Mouse (Mus musculus) stomach, embryonic 16.5 days (tissue): ENCODE results near the gene Dppa1. TPM values are rescaled to one million over a fixed set of nuclear protein-coding genes. Genes with fewer than 3 reads are reported as not detected.
"Not testable (repeated sequence)": the region's sequence is repeated elsewhere in the genome, so short reads cannot be mapped to it uniquely, and the experiment has no call there.

Experiments
- ATAC-seq: fragments of 200-750 bp; cut with Nextera tagmentation; 2 replicates; pipeline ENCODE4 v1.8.0; 2017; ENCODE audit warnings: moderate number of reproducible peaks, moderate TSS enrichment; ENCODE audit not compliant: insufficient read depth, low FRiP score
- H3K27ac ChIP-seq: fragments of 300-500 bp; sonication (generic); 2 replicates; pipeline ENCODE4 v1.5.1; 2014; ENCODE audit warnings: low read length
- H3K27me3 ChIP-seq: fragments of 300-500 bp; sonication (generic); 2 replicates; pipeline ENCODE4 v1.6.1; 2014; ENCODE audit warnings: low read length, control low read depth, mixed read lengths; ENCODE audit not compliant: control insufficient read depth, insufficient read depth
- H3K36me3 ChIP-seq: fragments of 300-500 bp; sonication (generic); 2 replicates; pipeline ENCODE4 v1.6.1; 2014; ENCODE audit warnings: low read length; ENCODE audit not compliant: control insufficient read depth, insufficient read depth
- H3K4me1 ChIP-seq: fragments of 300-500 bp; sonication (generic); 2 replicates; pipeline ENCODE4 v1.6.1; 2014; ENCODE audit warnings: low read length, control low read depth, mixed read lengths; ENCODE audit not compliant: control insufficient read depth, insufficient read depth
- H3K4me2 ChIP-seq: fragments of 300-500 bp; sonication (generic); 2 replicates; pipeline ENCODE4 v1.6.1; 2014; ENCODE audit warnings: low read depth, low read length, mixed read lengths
- H3K4me3 ChIP-seq: fragments of 300-500 bp; sonication (generic); replicated peaks from 2 replicates; pipeline ENCODE4 v1.5.1; 2014; ENCODE audit warnings: mild to moderate bottlenecking, low read length
- H3K9ac ChIP-seq: fragments of 300-500 bp; sonication (generic); 2 replicates; pipeline ENCODE4 v1.6.1; 2014; ENCODE audit warnings: low read length
- H3K9me3 ChIP-seq: fragments of 300-500 bp; sonication (generic); replicated peaks from 2 replicates; pipeline ENCODE4 v1.6.1; 2016; ENCODE audit warnings: low read length, control low read depth; ENCODE audit not compliant: control insufficient read depth
- WGBS: fragments of 180-500 bp; shearing (Covaris S2); extraction: QIAGEN DNeasy Blood & Tissue Kit; methylation state at CpG from one replicate; pipeline ENCODE4 v1.1.7; 2014; 5-methylcytosine and 5-hydroxymethylcytosine counted together
- polyA plus RNA-seq: library from polyadenylated mRNA; unstranded; fragments of >200 nt; fragmentation: Nextera tagmentation; extraction: Ambion mirVana; gene quantifications from 2 replicates; pipeline ENCODE4 v1.2.1, GENCODE M21; 2015

The Dppa1 gene
- not detected in 2 replicates for polyA plus RNA-seq

GRCm38 (mm10) chr11:46629211-46629795 lies at the start of gene Dppa1:
Gene Dppa1 (minus strand): TSS chr11:46629261.
- no peak within 1 kb of the TSS for H3K9ac ChIP-seq
- 50% methylated on average over 2 of the region's 2 CpGs for WGBS
- H3K4me2 ChIP-seq = no peak within 1 kb of the TSS
- no peak within 1 kb of the TSS for H3K4me3 ChIP-seq
- no peak within 1 kb of the TSS for H3K27ac ChIP-seq
- no peak for ATAC-seq
- H3K4me1 ChIP-seq = no peaks in the 10 kb centered on the region
- H3K36me3 ChIP-seq = no peaks in the 10 kb centered on the region
- no peaks in the 10 kb centered on the region for H3K9me3 ChIP-seq
- H3K27me3 ChIP-seq = no peaks in the 10 kb centered on the region

GRCm38 (mm10) chr11:46667938-46668337 lies 38.9 kb upstream of the Dppa1 start:
- Histone ChIP-seq H3K4me2 (no peak overlapping the region), H3K27ac (no peak overlapping the region), H3K9me3 (no peaks in the 10 kb centered on the region), H3K36me3 (no peaks in the 10 kb centered on the region), H3K4me3 (no peak overlapping the region), H3K4me1 (no peaks in the 10 kb centered on the region), H3K27me3 (no peaks in the 10 kb centered on the region), H3K9ac (no peak overlapping the region)
- ATAC-seq = no peak
- WGBS = 72% methylated on average over 2 of the region's 2 CpGs

GRCm38 (mm10) chr11:46667105-46667504 lies 38.0 kb upstream of the Dppa1 start:
- no peak overlapping the region for H3K27ac ChIP-seq
- no peaks in the 10 kb centered on the region for H3K9me3 ChIP-seq
- no peaks in the 10 kb centered on the region for H3K4me1 ChIP-seq
- no peak overlapping the region for H3K9ac ChIP-seq
- no peak overlapping the region for H3K4me3 ChIP-seq
- H3K36me3 ChIP-seq = no peaks in the 10 kb centered on the region
- no peak overlapping the region for H3K4me2 ChIP-seq
- H3K27me3 ChIP-seq = no peaks in the 10 kb centered on the region
- no peak for ATAC-seq
- WGBS = 95% methylated on average over 3 of the region's 3 CpGs

DNA sequence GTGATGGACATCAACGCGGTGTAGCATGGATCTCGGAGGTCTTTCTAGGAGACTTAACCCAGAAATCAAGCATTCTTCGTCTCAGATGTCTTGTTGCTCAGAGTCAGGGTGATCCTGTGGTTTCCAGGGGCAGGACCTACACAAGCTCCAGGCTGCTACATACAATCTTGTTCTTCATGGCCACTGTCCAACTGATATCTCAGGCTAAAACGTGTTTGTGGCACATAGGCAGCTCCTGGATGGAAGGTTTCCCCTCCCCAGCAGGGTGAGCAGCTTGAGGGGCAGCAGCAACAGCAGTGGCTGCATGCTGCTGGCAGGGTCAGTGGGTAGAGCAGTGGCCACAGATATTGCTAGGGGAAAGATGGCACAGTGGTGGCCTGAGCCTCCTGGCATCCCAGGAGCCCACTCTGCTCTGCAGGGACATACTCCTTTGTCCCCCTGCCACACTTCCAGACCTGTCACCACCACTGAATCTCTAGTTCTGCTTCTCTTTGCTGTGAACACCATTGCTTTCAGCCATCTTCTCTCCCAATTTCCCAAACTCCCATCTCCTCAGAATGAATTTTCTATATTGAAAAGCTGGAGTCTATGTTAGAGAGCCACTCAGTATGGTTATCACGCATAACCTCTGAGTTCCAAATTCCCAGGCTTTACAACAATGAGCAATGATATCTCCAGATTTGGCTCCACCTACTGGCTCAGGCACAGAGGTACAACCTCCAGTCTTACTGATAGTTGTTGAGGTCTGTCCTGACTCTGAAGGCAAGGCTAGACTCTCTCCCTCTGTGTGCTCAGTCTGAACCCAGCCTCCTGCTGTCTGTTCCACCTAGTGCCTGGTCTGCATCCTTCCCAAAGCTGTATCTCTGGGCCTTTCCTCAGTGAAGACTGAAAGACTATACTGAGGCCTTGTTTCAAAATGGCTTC lies 36.8 kb upstream of the Dppa1 start:
- no peaks in the 10 kb centered on the region for H3K27me3 ChIP-seq
- H3K4me1 ChIP-seq = no peaks in the 10 kb centered on the region
- no peak overlapping the region for H3K9ac ChIP-seq
- 59% methylated on average over 6 of the region's 6 CpGs for WGBS
- no peak overlapping the region for H3K4me3 ChIP-seq
- H3K36me3 ChIP-seq = no peaks in the 10 kb centered on the region
- ATAC-seq = no peak
- H3K9me3 ChIP-seq = no peaks in the 10 kb centered on the region
- no peak overlapping the region for H3K27ac ChIP-seq
- no peak overlapping the region for H3K4me2 ChIP-seq

DNA sequence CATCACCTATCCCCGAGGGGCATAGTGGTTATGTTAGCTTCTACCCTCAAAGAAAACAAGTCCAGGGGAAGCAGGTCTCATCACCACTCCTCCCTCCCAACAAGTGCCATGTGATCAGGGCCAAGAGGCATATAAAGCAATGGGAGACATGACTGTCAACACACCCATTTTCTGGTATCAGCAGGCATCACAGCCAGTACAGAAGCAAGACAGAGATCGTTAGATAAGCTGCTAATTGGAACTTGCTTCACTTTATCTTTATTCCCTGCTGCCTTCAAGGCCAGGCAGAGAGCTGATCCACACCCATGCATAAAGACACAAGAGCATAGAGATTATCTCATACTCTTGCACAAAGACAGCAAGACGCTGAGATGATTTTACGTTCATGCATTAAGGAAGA lies 34.2 kb upstream of the Dppa1 start:
- H3K36me3 ChIP-seq = no peaks in the 10 kb centered on the region

GRCm38 (mm10) chr11:46652476-46652875 lies 23.4 kb upstream of the Dppa1 start:
- no peaks in the 10 kb centered on the region for H3K9me3 ChIP-seq
- no peak overlapping the region for H3K27ac ChIP-seq
- H3K9ac ChIP-seq = no peak overlapping the region
- H3K36me3 ChIP-seq = no peaks in the 10 kb centered on the region
- WGBS = 80% methylated on average over 3 of the region's 3 CpGs
- no peak overlapping the region for H3K4me2 ChIP-seq
- ATAC-seq = no peak
- no peak overlapping the region for H3K4me3 ChIP-seq
- no peaks in the 10 kb centered on the region for H3K27me3 ChIP-seq
- no peaks in the 10 kb centered on the region for H3K4me1 ChIP-seq

More for the DNA sequence above, 34.2 kb upstream of the Dppa1 start:
- Histone ChIP-seq H3K9ac (no peak overlapping the region), H3K27me3 (no peaks in the 10 kb centered on the region), H3K9me3 (no peaks in the 10 kb centered on the region), H3K4me3 (no peak overlapping the region), H3K4me2 (no peak overlapping the region), H3K27ac (no peak overlapping the region), H3K4me1 (no peaks in the 10 kb centered on the region)
- 69% methylated on average over 4 of the region's 4 CpGs for WGBS
- no peak for ATAC-seq

DNA sequence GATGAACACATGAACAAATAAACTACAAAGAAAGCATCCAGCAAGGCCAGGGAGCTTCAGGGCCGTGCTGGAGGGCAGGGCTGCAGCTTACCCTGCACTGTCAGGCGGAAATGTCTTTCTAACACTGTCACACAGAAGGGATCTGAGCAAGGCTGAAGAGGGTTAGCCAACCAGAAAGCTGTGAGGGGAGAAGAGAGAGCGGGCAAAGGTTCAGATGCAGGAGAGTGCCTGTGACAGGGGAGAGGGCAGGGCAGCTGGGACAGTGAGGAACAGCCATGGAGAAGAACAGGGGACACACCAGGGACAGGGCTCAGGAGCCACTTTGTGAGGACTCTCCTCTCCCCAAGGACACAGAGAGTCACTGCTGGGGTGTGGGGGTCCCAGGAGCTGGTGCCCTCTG lies 20.6 kb upstream of the Dppa1 start:
- not testable (repeated sequence) for H3K4me2 ChIP-seq, H3K9ac ChIP-seq, ATAC-seq, H3K4me1 ChIP-seq, H3K9me3 ChIP-seq, H3K27ac ChIP-seq, H3K36me3 ChIP-seq, H3K27me3 ChIP-seq, H3K4me3 ChIP-seq
- 53% methylated on average over 3 of the region's 3 CpGs for WGBS

DNA sequence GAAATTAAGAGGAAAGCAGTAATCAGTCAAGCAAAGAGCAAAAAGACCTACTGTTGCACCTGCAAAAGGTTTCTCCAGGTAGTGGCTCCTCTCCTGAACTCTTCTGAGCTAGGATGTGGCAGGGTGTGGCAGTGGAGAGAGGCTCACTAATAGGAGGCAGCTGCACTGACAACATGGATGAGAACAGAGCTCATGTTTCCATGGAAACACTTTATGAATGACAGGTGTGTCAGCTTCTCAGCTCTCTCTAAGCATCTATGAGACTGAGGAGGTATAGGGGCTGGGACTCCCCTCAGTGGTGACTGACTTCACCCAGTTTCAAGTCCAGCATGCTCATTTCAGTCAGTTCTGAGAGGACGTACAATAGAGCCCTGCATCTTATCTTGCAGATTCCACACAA lies 15.8 kb upstream of the Dppa1 start:
- ATAC-seq = no peak
- WGBS = 64% methylated on average over 1 of the region's 1 CpGs
- Histone ChIP-seq H3K27ac (no peak overlapping the region), H3K9me3 (no peaks in the 10 kb centered on the region), H3K4me3 (no peak overlapping the region), H3K36me3 (no peaks in the 10 kb centered on the region), H3K9ac (no peak overlapping the region), H3K4me2 (no peak overlapping the region), H3K27me3 (no peaks in the 10 kb centered on the region), H3K4me1 (no peaks in the 10 kb centered on the region)

DNA sequence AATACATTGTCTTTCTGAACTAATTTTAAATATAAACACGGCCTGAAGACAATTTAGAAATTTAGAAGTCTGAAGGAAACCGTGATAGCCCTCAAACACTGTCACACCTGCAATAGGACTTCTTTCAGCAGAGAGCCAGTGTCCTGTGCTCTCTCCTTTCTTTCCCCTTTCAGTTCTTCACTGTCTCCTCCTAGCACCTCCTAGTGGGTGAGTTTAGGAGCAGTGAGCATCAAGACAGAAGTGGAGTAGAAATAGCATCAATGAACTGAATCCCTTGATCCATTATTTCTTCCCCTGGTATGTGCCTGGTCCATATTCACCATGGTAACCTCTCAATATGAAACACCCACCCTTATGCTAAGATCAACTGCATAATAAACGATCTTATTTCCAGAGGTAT lies 7.5 kb upstream of the Dppa1 start:
- Histone ChIP-seq H3K4me2 (no peak overlapping the region), H3K27me3 (no peaks in the 10 kb centered on the region), H3K36me3 (no peaks in the 10 kb centered on the region), H3K4me3 (no peak overlapping the region), H3K27ac (no peak overlapping the region), H3K4me1 (no peaks in the 10 kb centered on the region), H3K9ac (no peak overlapping the region), H3K9me3 (no peaks in the 10 kb centered on the region)
- 61% methylated on average over 3 of the region's 3 CpGs for WGBS
- no peak for ATAC-seq
